Mouse (Mus musculus) liver, adult 2 months (tissue): Measurements from ENCODE around the gene Dda1.

ENCODE experiments used
- CTCF ChIP-seq: fragments of 200-500 bp; IDR thresholded peaks from 2 replicates; pipeline ENCODE4 v1.5.1; 2011; ENCODE audit warnings: low read depth, low read length, control low read depth
- POLR2A ChIP-seq: fragments of 200-500 bp; IDR thresholded peaks from 2 replicates; pipeline ENCODE4 v1.6.1; 2011; ENCODE audit warnings: low read length, control low read depth; ENCODE audit not compliant: insufficient read depth; ENCODE audit errors: extremely low read depth

GRCm38 (mm10) chr8:71460716-71461115 lies 8.3 kb upstream of the Dda1 start:
- TF ChIP-seq POLR2A: no peak
- TF ChIP-seq CTCF: no peak
